ENCODE assay signal across 17 mouse cellular contexts in genomic region chrX:21295460-21295859, GRCm38 (mm10).
A peak's percentile ranks its signal among the peaks of the same experiment; 100 is the strongest.
DNase-seq lines count a peak whose midpoint lies in the region; TF ChIP-seq lines count a peak whose summit lies in the region.
"Had no signal": no experiment of that assay in that cellular context is flagged by ENCODE, and none has a peak within 500 bp of the region (broad histone marks: within the 10 kb centered on the region; RNA-seq: fewer than 3 reads in every experiment).

No protein-coding gene starts in this region.

- intact Hi-C loops in heart, adult 2 months (cut with DNase I): loop anchor here (2.0 kb wide), 1 partner anchor 55 kb away; no protein-coding TSS in a partner anchor

- H3K9me3 ChIP-seq in MEL (replicated peaks; ENCODE audit: insufficient read depth, low read length): no peaks in the 10 kb centered on the region
- H3K9me3 ChIP-seq: embryonic facial prominence, embryonic 13.5 days; G1E; hindbrain, embryonic 15.5 days; liver, embryonic 13.5 days had no signal

- TF ChIP-seq RAD21 in MEL (IDR thresholded peaks at IDR 0.05; ENCODE audit: low read depth, low read length): no peak

- H3K27ac ChIP-seq in heart, adult 2 months: no peak overlapping the region
- H3K27ac ChIP-seq in MEL (ENCODE audit: control insufficient read depth, low read depth, low read length): no peak overlapping the region
- H3K27ac ChIP-seq: embryonic facial prominence, embryonic 13.5 days; forebrain, embryonic 12.5 days; hindbrain, embryonic 15.5 days; liver, embryonic 13.5 days had no signal

- TF ChIP-seq POLR2A in heart, adult 2 months (IDR thresholded peaks at IDR 0.05; ENCODE audit: insufficient read depth, low read depth, low read length): no peak
- TF ChIP-seq POLR2A in MEL (IDR thresholded peaks at IDR 0.05; ENCODE audit: control insufficient read depth in 1 of 2, insufficient read depth in 1 of 2, low read depth in 1 of 2, low read length in 2 of 2, poor library complexity in 1 of 2): no peak

- TF ChIP-seq CTCF in heart, adult 2 months (IDR thresholded peaks at IDR 0.05): peak; percentile 50
- peak; percentile 7 to 29 (median 27); a peak in 4 of 6 replicates for TF ChIP-seq CTCF in MEL (IDR thresholded peaks at IDR 0.05 in 2 of 3, conservative IDR thresholded peaks at IDR 0.05 in 1 of 3; ENCODE audit: control insufficient read depth in 1 of 3, insufficient read depth in 1 of 3, low read depth in 2 of 3, low read length in 3 of 3, poor library complexity in 1 of 3, severe bottlenecking in 1 of 3)

- H3K79me2 ChIP-seq in heart, adult 2 months (replicated peaks; ENCODE audit: control insufficient read depth, insufficient read depth, low read length): no peaks in the 10 kb centered on the region
- no peaks in the 10 kb centered on the region for H3K79me2 ChIP-seq in MEL (ENCODE audit: control insufficient read depth, insufficient read depth, low read length, poor library complexity)

- no peaks in the 10 kb centered on the region for H3K27me3 ChIP-seq in heart, adult 2 months (ENCODE audit: control insufficient read depth, insufficient read depth, low read length)
- no peaks in the 10 kb centered on the region for H3K27me3 ChIP-seq in MEL (ENCODE audit: control insufficient read depth in 1 of 2, insufficient read depth in 2 of 2, low read length in 2 of 2)
- H3K27me3 ChIP-seq: embryonic facial prominence, embryonic 13.5 days; forebrain, embryonic 12.5 days; hindbrain, embryonic 15.5 days; liver, embryonic 13.5 days had no signal

- TF ChIP-seq EP300 in heart, adult 2 months (IDR thresholded peaks at IDR 0.05; ENCODE audit: insufficient read depth, low read depth, low read length): no peak
- TF ChIP-seq EP300 in MEL (IDR thresholded peaks at IDR 0.05; ENCODE audit: low read depth in 1 of 2, low read length in 2 of 2): no peak

- H3K9ac ChIP-seq in heart, adult 2 months (ENCODE audit: low read depth, low read length): no peak overlapping the region
- no peak overlapping the region for H3K9ac ChIP-seq in MEL (ENCODE audit: control insufficient read depth, low read depth, low read length, poor library complexity, severe bottlenecking)
- H3K9ac ChIP-seq: embryonic facial prominence, embryonic 13.5 days; forebrain, embryonic 12.5 days; hindbrain, embryonic 15.5 days; liver, embryonic 13.5 days had no signal

- no peaks in the 10 kb centered on the region for H3K4me1 ChIP-seq in heart, adult 2 months (ENCODE audit: control insufficient read depth, insufficient read depth, low read length)
- H3K4me1 ChIP-seq in MEL (ENCODE audit: control insufficient read depth in 1 of 2, insufficient read depth in 2 of 2, low read length in 2 of 2): no peaks in the 10 kb centered on the region
- H3K4me1 ChIP-seq: embryonic facial prominence, embryonic 13.5 days; forebrain, embryonic 12.5 days; hindbrain, embryonic 15.5 days; liver, embryonic 13.5 days had no signal

- no peak for DNase-seq in heart, adult 2 months
- DNase-seq in heart, adult 18-20 months: no peak
- peak; percentile 0 for DNase-seq in lung, postnatal 14 days
- no peak for DNase-seq in lung, postnatal 25 days (ENCODE audit: low spot score)
- DNase-seq in MEL (ENCODE audit: low read depth, low spot score) (peak; percentile 17), MN1 (ENCODE audit: low spot score) (no peak)
- DNase-seq in retina, postnatal 1 day: peak; percentile 0
- DNase-seq: adrenal gland, adult 2 months; cerebellum, adult 18-20 months; gastrocnemius, postnatal 14 days; liver, embryonic 13.5 days; spleen, adult 18-20 months; thymus, adult 18-20 months had no signal

- H3K36me3 ChIP-seq in heart, adult 2 months (ENCODE audit: control insufficient read depth, insufficient read depth, low read length): no peaks in the 10 kb centered on the region
- H3K36me3 ChIP-seq in MEL (ENCODE audit: control insufficient read depth in 1 of 2, insufficient read depth in 2 of 2, low read length in 2 of 2): no peaks in the 10 kb centered on the region
- H3K36me3 ChIP-seq: embryonic facial prominence, embryonic 13.5 days; forebrain, embryonic 12.5 days; G1E; hindbrain, embryonic 15.5 days; liver, embryonic 13.5 days had no signal

- 6% methylated on average over 1 of the region's 1 CpGs for WGBS in heart, adult 2 months

- no peak overlapping the region for H3K4me3 ChIP-seq in heart, adult 2 months
- H3K4me3 ChIP-seq in MEL (ENCODE audit: control insufficient read depth in 1 of 2, insufficient read depth in 1 of 2, low read depth in 2 of 2, low read length in 2 of 2): no peak overlapping the region
- H3K4me3 ChIP-seq: embryonic facial prominence, embryonic 13.5 days; forebrain, embryonic 12.5 days; hindbrain, embryonic 15.5 days; liver, embryonic 13.5 days had no signal

TF ChIP-seq in MEL, 35 proteins besides CTCF, POLR2A, EP300 and RAD21:
- no peak for TF ChIP-seq TAL1 (IDR thresholded peaks at IDR 0.05; ENCODE audit: low read length)
- no peak for TF ChIP-seq ZC3H11A (IDR thresholded peaks at IDR 0.05; ENCODE audit: low read depth, low read length)
- no peak for TF ChIP-seq NRF1 (IDR thresholded peaks at IDR 0.05; ENCODE audit: insufficient read depth, low read depth, low read length, poor library complexity, severe bottlenecking)
- no peak for TF ChIP-seq ETS1 (IDR thresholded peaks at IDR 0.05; ENCODE audit: low read depth, low read length)
- no peak for TF ChIP-seq KAT2A (conservative IDR thresholded peaks at IDR 0.05; ENCODE audit: low read depth, low read length)
- no peak for TF ChIP-seq JUND (IDR thresholded peaks at IDR 0.05; ENCODE audit: low read depth, low read length)
- TF ChIP-seq TCF12 (IDR thresholded peaks at IDR 0.05; ENCODE audit: low read depth, low read length): no peak
- no peak for TF ChIP-seq USF1 (IDR thresholded peaks at IDR 0.05; ENCODE audit: low read depth, low read length)
- no peak for TF ChIP-seq MAFK (IDR thresholded peaks at IDR 0.05; ENCODE audit: borderline replicate concordance, low read depth, low read length)
- TF ChIP-seq GABPA (IDR thresholded peaks at IDR 0.05; ENCODE audit: low read depth, low read length): no peak
- TF ChIP-seq SMC3 (IDR thresholded peaks at IDR 0.05; ENCODE audit: low read depth, low read length): no peak
- no peak for TF ChIP-seq ELF1 (IDR thresholded peaks at IDR 0.05; ENCODE audit: low read depth, low read length)
- TF ChIP-seq BHLHE40 (IDR thresholded peaks at IDR 0.05; ENCODE audit: borderline replicate concordance, low read depth, low read length): no peak
- no peak for TF ChIP-seq TBP (IDR thresholded peaks at IDR 0.05; ENCODE audit: low read depth, low read length)
- TF ChIP-seq RCOR1 (IDR thresholded peaks at IDR 0.05; ENCODE audit: low read depth, low read length): no peak
- no peak for TF ChIP-seq MAX (IDR thresholded peaks at IDR 0.05; ENCODE audit: low read length)
- TF ChIP-seq NELFE (IDR thresholded peaks at IDR 0.05; ENCODE audit: low read depth, low read length): no peak
- no peak for TF ChIP-seq ZNF384 (IDR thresholded peaks at IDR 0.05; ENCODE audit: low read depth, low read length)

Comparison
In these comparisons a context has a peak if more than half of its experiments do, and no peak if none do; other contexts are left out.
1. DNase-seq: peak in lung, postnatal 14 days (single experiment), MEL (single experiment) and retina, postnatal 1 day (single experiment); none in heart, adult 2 months (0 of 2), heart, adult 18-20 months (0 of 2), lung, postnatal 25 days (single experiment) and MN1 (single experiment).